Mouse (Mus musculus) erythroid progenitor cell, adult 5-6 weeks (primary cell): ENCODE results near the gene Tnnc1. TPM values are rescaled to one million over a fixed set of nuclear protein-coding genes. Genes with fewer than 3 reads are reported as not detected.
A peak's percentile ranks its signal among the peaks of the same experiment; 100 is the strongest.

Experiments
- ATAC-seq: replicated peaks from 2 replicates; pipeline ENCODE4 v1.8.0; 2016; ENCODE audit warnings: moderate number of reproducible peaks, mild to moderate bottlenecking, moderate TSS enrichment, inconsistent platforms; ENCODE audit not compliant: poor library complexity, low FRiP score, severe bottlenecking
- total RNA-seq, 2 experiments: library from RNA; stranded (forward) in 1 of 2; stranded (reverse) in 1 of 2; fragments of 150-400 nt in 1 of 2; fragments of 186-747, 209-891 nt in 1 of 2; gene quantifications; 2 replicates each; pipeline versions ENCODE4 v1.2.3 to v1.2.4; 2015 to 2017; ENCODE audit warnings: low replicate concordance in 2 of 2

The Tnnc1 gene
- total RNA-seq, 2 experiments from 2014 or later, result not detected

DNA sequence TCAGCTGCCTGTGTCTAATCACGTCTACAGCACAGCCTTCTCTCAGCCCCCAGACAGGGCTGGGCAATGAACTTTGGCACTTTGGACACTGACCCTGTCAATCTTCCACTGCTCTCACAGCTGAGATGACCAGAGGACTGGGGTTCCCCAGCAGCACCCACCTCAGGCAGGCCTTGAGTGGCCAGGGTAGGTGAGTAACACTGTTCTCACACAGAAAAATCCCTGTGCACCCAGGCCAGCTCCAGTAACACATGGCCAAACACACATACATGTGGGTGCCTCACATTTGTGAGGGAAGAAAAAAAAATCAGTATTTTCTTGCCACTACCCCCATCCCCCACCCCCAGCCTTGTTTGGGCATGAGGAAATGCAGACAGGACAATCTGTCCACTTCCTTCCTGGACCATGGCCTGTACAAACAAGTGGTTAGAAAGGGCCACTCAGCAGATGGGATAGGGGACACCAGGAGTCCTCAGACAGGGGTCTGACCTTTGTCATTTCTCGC, 25.3 kb upstream of the Tnnc1 start:
- ATAC-seq, result no peak

- no peak for ATAC-seq
These were observed 24.6 kb upstream of the Tnnc1 start for GRCm38 (mm10) chr14:31183541-31183940.

GRCm38 (mm10) chr14:31184195-31184594, 23.9 kb upstream of the Tnnc1 start:
- ATAC-seq, result no peak

- no peak for ATAC-seq
These were observed 21.5 kb upstream of the Tnnc1 start for GRCm38 (mm10) chr14:31186656-31187055.

- ATAC-seq, result no peak
These were observed 19.3 kb upstream of the Tnnc1 start for GRCm38 (mm10) chr14:31188771-31189181.

DNA sequence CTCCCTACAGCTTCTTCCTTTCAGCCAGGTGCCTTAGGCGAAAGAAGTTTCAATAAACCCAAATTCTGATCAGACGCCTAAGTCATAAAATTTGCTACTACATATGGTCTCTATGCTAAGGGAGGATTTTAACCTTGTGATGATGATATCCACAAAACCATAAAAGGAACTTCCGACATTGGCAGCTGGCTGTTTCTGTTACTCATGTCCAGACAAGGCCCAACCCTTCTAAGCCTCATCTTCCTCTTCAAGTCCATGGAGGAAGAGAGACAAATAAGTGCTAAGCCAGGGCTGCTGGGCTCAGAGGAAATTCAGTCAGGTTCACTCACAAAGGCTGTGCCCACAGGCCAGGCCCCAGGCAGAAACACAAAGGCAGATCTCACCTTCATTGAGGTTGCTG, 18.8 kb upstream of the Tnnc1 start:
- ATAC-seq, result no peak

DNA sequence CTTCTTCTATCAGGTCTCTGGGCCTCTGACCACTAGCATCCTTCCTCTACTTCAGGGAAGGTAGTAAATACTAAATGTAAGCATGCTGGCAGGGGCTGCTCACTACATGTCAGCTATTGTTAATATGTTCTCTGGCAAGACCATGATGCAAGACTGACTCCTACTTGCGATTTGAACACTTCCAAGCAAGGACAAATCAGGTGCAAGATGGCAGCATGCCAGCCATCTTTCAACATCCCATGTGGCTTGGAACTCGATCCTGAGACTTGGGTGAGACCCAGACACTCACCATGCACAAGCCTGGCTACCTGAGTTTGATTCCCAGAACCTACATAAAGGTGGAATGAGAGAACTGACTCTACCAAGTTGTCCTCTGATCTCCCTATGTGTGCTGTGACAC, 16.2 kb upstream of the Tnnc1 start:
- no peak for ATAC-seq

DNA sequence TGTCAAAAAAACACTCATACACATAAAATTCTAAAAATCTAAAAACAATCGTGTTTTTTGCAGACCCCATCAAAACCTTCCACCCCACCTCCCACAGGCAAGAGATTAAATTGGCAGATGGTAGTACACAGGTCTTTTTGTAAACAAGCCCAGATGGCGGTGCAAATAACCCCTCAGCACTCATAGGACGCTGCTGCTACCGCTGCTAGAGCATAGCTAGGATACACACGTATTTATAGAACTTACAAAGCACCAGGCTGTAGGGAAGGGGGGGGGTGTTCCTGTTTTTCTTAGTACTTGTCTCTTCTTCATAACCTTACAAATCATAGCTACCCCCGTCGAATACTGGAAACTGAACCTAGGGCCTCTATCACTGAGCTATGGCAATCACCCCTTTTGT, 14.3 kb upstream of the Tnnc1 start:
- no peak for ATAC-seq

- no peak for ATAC-seq
These were observed 13.7 kb upstream of the Tnnc1 start for GRCm38 (mm10) chr14:31194441-31194840.

DNA sequence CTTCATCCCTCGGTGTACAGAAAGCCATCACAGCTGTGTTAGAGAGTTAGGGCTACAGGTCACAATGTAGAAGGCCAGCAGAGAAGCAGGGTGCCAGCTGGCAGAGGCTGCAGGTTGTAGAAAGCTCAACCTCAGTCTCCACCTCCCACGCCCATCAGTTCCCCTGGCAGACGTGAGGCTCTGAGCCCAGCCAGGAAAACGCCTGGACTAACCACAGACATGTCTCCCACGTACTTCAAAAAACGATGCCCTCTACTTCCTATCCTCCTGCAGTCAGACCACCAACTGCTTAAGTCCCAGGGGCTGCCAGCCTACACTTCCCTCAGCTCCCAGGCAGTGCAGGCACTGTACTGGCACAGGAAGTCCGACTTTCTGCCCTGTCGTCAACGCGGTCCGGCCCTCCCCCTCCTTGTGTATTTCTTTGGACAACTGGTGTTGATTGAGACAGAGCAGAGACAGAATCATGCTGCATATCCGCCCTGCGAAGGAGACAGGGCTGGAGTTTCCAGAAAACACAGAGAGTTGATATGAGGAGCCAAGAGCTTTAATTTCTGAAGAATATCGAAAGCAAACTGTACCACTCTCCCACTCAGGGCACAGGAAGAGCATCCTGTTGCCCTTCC, 13.1 kb upstream of the Tnnc1 start:
- no peak for ATAC-seq

DNA sequence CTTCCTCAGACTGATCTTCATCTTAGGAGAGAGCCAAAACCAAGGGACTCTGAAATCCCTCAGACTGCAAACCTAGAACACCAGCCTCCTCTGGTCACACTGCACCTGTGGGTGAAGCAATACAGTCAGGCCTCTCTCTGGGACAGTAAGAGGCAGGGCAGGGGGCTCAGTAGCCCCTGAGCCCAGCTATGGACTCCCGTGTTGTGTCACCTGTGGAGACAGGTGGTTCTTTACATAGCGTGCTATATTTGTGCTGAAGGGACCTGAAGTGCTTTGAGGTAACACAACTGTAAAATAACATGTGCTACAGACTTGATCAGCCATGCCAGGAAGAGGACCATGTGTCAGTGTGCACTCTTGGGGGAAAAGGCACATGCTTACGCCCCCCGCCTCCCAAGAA, 12.6 kb upstream of the Tnnc1 start:
- no peak for ATAC-seq

DNA sequence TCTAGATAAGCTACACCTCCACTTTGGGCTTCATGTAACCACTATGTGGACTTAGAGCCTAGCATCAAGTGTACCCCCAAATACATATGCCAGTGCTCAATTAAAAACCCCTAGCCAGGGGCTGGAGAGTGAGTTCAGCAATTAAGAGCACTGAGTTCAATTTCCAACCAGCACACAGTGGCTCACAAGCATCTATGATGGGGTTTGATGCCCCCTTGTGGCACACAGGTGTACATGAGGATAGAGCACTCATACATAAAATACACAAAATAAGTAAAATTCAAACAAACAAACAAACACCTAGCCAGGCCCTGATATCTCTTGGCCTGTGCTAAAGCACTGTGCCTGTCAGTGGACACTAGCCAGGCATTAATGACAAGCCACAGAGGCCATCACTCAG, 12.1 kb upstream of the Tnnc1 start:
- ATAC-seq, result peak; percentile 69

DNA sequence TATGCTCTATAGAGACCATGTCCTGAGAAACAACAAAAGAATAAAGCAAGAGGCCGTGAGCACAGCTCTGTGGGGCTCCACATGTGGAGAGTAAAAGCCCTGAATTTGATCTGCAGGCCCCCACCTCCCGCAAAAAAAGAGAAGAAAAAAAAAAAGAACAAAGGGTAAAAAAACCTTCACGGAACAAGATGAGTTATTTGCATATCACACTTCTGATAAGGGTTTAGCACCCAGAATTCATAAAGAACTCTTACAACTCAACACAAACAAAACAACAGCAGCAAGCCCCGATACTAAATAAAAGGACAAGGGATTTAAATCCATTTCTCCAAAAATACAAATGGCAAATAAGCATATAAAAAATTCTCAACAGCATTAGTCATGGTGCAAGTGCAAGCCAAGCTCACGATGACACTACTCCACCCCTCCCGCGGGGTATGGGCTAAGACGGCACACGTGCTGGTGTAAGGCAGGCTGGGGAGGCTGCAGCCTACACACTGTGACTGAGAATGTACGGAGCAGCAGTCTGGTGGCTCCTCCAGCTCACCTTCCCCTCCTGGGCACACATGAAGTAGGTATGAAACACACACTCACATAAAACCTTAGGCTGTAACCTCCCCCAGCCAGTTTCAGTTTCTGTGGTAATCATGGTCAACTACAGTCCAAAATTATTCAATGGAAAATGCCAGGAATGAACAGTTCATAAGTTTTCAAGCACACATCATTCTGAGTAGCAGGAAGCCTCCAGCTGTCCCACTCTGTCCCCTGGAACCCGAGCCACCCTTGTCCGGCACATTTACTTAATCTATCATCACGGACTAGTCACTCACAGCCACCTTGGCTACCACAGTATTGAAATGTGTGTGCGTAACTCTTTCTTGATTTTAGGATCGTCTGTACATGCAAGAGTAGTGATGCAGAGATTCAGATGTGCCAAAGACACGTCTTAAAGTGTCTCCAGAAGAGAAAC, 10.3 kb upstream of the Tnnc1 start:
- no peak for ATAC-seq

DNA sequence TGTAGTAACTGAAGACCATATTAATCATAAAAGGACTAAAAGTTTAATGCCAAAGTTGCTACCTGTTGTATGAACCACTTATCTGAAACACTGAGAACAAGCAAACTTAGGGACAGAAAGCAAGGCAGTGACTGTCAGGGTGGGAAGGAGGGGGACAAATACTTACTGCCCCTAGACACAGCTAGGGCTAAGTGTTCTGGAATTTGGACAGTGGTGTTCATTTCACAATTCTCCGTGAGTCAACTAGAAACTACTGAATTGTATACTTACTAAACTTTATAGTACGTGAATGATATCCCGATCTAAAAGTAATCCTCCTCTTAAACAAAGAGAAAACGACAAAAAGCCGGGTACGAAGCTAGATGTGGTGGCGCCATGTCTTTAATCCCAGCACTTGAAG, 8.5 kb upstream of the Tnnc1 start:
- no peak for ATAC-seq

DNA sequence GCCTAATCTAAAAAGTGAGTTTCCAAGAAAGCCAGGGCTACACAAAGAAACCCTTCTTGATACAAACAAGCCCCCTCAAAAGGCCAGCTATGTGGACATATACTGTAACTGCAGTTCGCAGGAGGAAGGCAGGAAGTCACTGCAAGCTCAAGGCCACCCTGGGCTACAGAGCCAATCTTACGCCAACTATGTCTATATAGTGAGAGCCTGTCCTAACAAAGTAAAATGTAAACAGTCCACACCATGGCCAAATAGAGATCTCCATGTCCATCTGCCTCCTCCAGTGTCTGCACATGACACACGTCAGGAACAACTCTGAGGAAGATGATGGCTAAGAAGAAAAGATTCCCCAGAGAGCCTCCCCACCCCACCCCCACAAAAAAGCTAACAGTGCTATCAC, 8.1 kb upstream of the Tnnc1 start:
- ATAC-seq, result no peak

- ATAC-seq, result no peak
These were observed 3.3 kb upstream of the Tnnc1 start for GRCm38 (mm10) chr14:31204844-31205243.

DNA sequence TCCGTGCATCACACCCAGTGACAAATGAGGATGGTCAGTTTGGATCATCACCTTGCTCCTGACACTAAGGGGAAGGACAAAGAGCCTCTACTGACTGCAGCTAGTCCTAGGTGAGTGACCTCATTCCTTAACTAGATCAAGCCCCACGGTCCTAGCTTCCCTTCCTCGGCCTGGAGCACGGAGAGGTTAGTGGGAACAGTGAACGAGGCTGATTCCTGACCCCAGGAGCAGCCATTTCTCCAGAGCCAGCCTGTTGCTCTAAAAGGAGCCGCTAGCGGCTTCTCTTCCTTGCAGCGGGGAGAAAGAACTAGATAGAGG, 2.9 kb upstream of the Tnnc1 start:
- no peak for ATAC-seq

GRCm38 (mm10) chr14:31205562-31206467, 2.3 kb upstream of the Tnnc1 start:
- no peak for ATAC-seq

GRCm38 (mm10) chr14:31206472-31206981, 1.6 kb upstream of the Tnnc1 start:
- peak; percentile 83 for ATAC-seq
